Mouse (Mus musculus) liver, embryonic 14.5 days (tissue): ENCODE measurements around the gene Cnot2. TPM values are rescaled to one million over a fixed set of nuclear protein-coding genes. Genes with fewer than 3 reads are reported as not detected.

Source experiments
- ATAC-seq: fragments of 200-750 bp; cut with Nextera tagmentation; 2 replicates; pipeline ENCODE4 v1.8.0; 2017; ENCODE audit warnings: moderate number of reproducible peaks, mild to moderate bottlenecking, moderate library complexity; ENCODE audit not compliant: insufficient read depth
- DNase-seq, 3 experiments: peaks; one replicate each; pipeline ENCODE4 v3.0.0-alpha.2; 2012 to 2013; ENCODE audit warnings: low read depth in 3 of 3, low spot score in 3 of 3
- H3K27ac ChIP-seq: fragments of 300-500 bp; sonication (generic); 2 replicates; pipeline ENCODE4 v1.5.1; 2014; ENCODE audit warnings: moderate library complexity, mild to moderate bottlenecking, control low read depth, inconsistent platforms
- H3K27me3 ChIP-seq: fragments of 300-500 bp; sonication (generic); 2 replicates; pipeline ENCODE4 v1.6.1; 2014; ENCODE audit warnings: mild to moderate bottlenecking, low read length, moderate library complexity; ENCODE audit not compliant: control insufficient read depth, insufficient read depth
- H3K36me3 ChIP-seq: fragments of 300-500 bp; sonication (generic); replicated peaks from 2 replicates; pipeline ENCODE4 v1.6.1; 2014; ENCODE audit warnings: low read depth; ENCODE audit not compliant: control insufficient read depth, insufficient read depth
- H3K4me1 ChIP-seq, 2 experiments: fragments of 200-500 bp in 1 of 2; fragments of 300-500 bp in 1 of 2; sonication (generic) in 1 of 2; replicated peaks; 2 replicates each; pipeline ENCODE4 v1.6.1; 2012 to 2014; ENCODE audit warnings: antibody characterized with exemption in 1 of 2, inconsistent platforms in 1 of 2, low read length in 1 of 2; ENCODE audit not compliant: control insufficient read depth in 2 of 2, insufficient read depth in 2 of 2
- H3K4me2 ChIP-seq: fragments of 300-500 bp; sonication (generic); 2 replicates; pipeline ENCODE4 v1.6.1; 2014; ENCODE audit warnings: low read depth, mild to moderate bottlenecking, control low read depth, moderate library complexity
- H3K4me3 ChIP-seq, 2 experiments: fragments of 200-500 bp in 1 of 2; fragments of 300-500 bp in 1 of 2; sonication (generic) in 1 of 2; 2 replicates each; pipeline ENCODE4 v1.5.1; 2012 to 2014; ENCODE audit warnings: low read depth in 2 of 2, low read length in 2 of 2, mild to moderate bottlenecking in 2 of 2, control low read depth in 1 of 2, inconsistent platforms in 1 of 2, moderate library complexity in 1 of 2; ENCODE audit not compliant: insufficient read depth in 1 of 2
- H3K9ac ChIP-seq: fragments of 300-500 bp; sonication (generic); replicated peaks from 2 replicates; pipeline ENCODE4 v1.6.1; 2014; ENCODE audit warnings: mild to moderate bottlenecking, control low read depth, moderate library complexity
- H3K9me3 ChIP-seq: fragments of 300-500 bp; sonication (generic); 2 replicates; pipeline ENCODE4 v1.6.1; 2016; ENCODE audit warnings: low read length, mixed read lengths; ENCODE audit not compliant: control insufficient read depth
- CTCF ChIP-seq: IDR thresholded peaks from 2 replicates; pipeline ENCODE4 v1.5.1; 2016; ENCODE audit warnings: antibody characterized with exemption, low read depth, control low read depth
- EP300 ChIP-seq: IDR thresholded peaks from 2 replicates; pipeline ENCODE4 v1.6.1; 2016; ENCODE audit warnings: antibody characterized with exemption, low read depth
- WGBS: fragments of 180-500 bp; shearing (Covaris S2); extraction: QIAGEN DNeasy Blood & Tissue Kit; methylation state at CpG from one replicate; pipeline ENCODE4 v1.1.7; 2014; ENCODE audit not compliant: insufficient replicate concordance; 5-methylcytosine and 5-hydroxymethylcytosine counted together
- polyA plus RNA-seq, 2 experiments: library from polyadenylated mRNA; depleted of rRNA in 1 of 2; stranded (reverse) in 1 of 2; unstranded in 1 of 2; fragments of >200 nt; fragmentation: Nextera tagmentation in 1 of 2; extraction: Ambion mirVana in 1 of 2; gene quantifications; 2 replicates each; pipeline versions ENCODE4 v1.2.1 to v1.2.3; 2012 to 2014

Cnot2 gene
- polyA plus RNA-seq, 2 experiments = 23.2 to 38.0 TPM

DNA sequence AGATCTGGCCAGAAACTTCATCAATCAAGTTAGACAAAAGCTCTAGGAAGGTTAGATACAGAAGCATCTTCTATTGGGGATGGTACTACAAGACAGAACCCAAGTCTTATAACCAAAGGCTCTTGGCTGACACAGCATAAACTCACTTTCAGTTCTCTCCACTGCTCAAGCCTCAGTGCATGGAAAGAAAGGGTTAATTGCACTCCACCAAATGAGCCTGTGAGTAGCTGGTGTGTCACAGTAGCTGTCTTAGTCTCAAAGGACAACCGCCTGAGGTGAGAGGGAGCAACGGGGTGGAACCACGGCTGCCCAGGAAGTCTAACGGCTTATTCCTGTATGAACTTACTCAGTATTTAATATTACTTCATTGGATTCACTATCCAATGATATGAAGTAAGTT lies 33.4 kb downstream of the Cnot2 start:
- Histone ChIP-seq H3K9me3 (no peaks in the 10 kb centered on the region), H3K36me3 (no peaks in the 10 kb centered on the region), H3K4me3 (no peak overlapping the region), H3K9ac (no peak overlapping the region), H3K4me1 (0 out of 4 replicates have a peak, but pooled peaks cover 0 to 3% of the 10 kb centered on the region in 2 experiments), H3K4me2 (no peak overlapping the region), H3K27me3 (no peaks in the 10 kb centered on the region), H3K27ac (no peak overlapping the region)
- ATAC-seq (no peak), DNase-seq (no peak)
- TF ChIP-seq EP300 = no peak
- no peak for TF ChIP-seq CTCF
- 53% methylated on average over 4 of the region's 4 CpGs for WGBS

DNA sequence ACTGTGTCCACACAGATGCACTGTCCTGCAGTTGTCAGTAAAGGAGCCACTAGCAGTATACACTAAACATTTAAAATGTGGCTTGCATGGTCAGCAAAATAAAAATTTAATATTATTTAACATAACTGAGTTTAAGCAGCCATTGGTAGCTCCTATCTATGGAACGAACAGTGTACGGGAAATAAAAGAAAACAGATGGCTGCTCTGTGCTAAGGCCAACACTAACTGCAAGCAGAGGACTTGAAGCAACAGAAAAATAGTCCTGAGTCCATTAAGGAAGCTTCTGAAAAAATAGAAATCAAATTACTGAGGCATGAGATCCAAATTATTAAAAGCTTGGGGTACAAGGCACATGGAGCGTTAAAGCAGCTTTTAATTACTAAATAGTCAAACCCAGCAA lies 35.1 kb downstream of the Cnot2 start:
- ATAC-seq = no peak
- TF ChIP-seq CTCF (no peak), EP300 (no peak)
- no peaks in the 10 kb centered on the region for H3K36me3 ChIP-seq

GRCm38 (mm10) chr10:116543061-116543460 lies 38.2 kb downstream of the Cnot2 start:
- H3K9ac ChIP-seq = no peak overlapping the region
- ATAC-seq = no peak
- TF ChIP-seq EP300 (no peak), CTCF (no peak)

More for the DNA sequence above, 35.1 kb downstream of the Cnot2 start:
- Histone ChIP-seq H3K27ac (no peak overlapping the region), H3K4me3 (no peak overlapping the region), H3K9me3 (no peaks in the 10 kb centered on the region), H3K9ac (no peak overlapping the region), H3K4me1 (no peaks in the 10 kb centered on the region), H3K4me2 (no peak overlapping the region), H3K27me3 (no peaks in the 10 kb centered on the region)
- no peak for DNase-seq
- 90% methylated on average over 3 of the region's 3 CpGs for WGBS

GRCm38 (mm10) chr10:116540750-116541149 lies 40.6 kb downstream of the Cnot2 start:
- WGBS = 74% methylated on average over 5 of the region's 5 CpGs
- Histone ChIP-seq H3K4me2 (no peak overlapping the region), H3K4me1 (no peaks in the 10 kb centered on the region), H3K36me3 (no peaks in the 10 kb centered on the region), H3K9ac (no peak overlapping the region), H3K27ac (no peak overlapping the region), H3K4me3 (no peak overlapping the region), H3K9me3 (no peaks in the 10 kb centered on the region), H3K27me3 (no peaks in the 10 kb centered on the region)
- no peak for ATAC-seq
- TF ChIP-seq CTCF (no peak), EP300 (no peak)
- DNase-seq = no peak

More at GRCm38 (mm10) chr10:116543061-116543460, 38.2 kb downstream of the Cnot2 start:
- no peak overlapping the region for H3K4me2 ChIP-seq
- H3K9me3 ChIP-seq = no peaks in the 10 kb centered on the region
- no peaks in the 10 kb centered on the region for H3K27me3 ChIP-seq
- WGBS = 29% methylated on average over 1 of the region's 1 CpGs
- no peaks in the 10 kb centered on the region for H3K4me1 ChIP-seq
- no peak overlapping the region for H3K4me3 ChIP-seq
- H3K36me3 ChIP-seq = no peaks in the 10 kb centered on the region
- no peak overlapping the region for H3K27ac ChIP-seq
- no peak for DNase-seq

GRCm38 (mm10) chr10:116537495-116537894 lies 43.8 kb downstream of the Cnot2 start:
- Histone ChIP-seq H3K9me3 (no peaks in the 10 kb centered on the region), H3K27me3 (no peaks in the 10 kb centered on the region), H3K36me3 (no peaks in the 10 kb centered on the region), H3K4me2 (no peak overlapping the region), H3K4me1 (no peaks in the 10 kb centered on the region), H3K27ac (no peak overlapping the region), H3K4me3 (no peak overlapping the region), H3K9ac (no peak overlapping the region)
- no peak for DNase-seq
- TF ChIP-seq EP300 (no peak), CTCF (no peak)
- 83% methylated on average over 3 of the region's 3 CpGs for whole genome bisulfite sequencing
- ATAC-seq = no peak
